Mouse (Mus musculus): ENCODE data around the gene Tars2. TPM values are rescaled to one million over a fixed set of nuclear protein-coding genes. Genes with fewer than 3 reads are reported as not detected.

Tars2 gene
- 42.7 TPM for polyA plus RNA-seq (2014; fragmentation: Illumina TruSeq; extraction: RNeasy Lipid Tissue Mini Kit (QIAGEN cat#74804); ENCODE audit: low read depth, low replicate concordance)

DNA sequence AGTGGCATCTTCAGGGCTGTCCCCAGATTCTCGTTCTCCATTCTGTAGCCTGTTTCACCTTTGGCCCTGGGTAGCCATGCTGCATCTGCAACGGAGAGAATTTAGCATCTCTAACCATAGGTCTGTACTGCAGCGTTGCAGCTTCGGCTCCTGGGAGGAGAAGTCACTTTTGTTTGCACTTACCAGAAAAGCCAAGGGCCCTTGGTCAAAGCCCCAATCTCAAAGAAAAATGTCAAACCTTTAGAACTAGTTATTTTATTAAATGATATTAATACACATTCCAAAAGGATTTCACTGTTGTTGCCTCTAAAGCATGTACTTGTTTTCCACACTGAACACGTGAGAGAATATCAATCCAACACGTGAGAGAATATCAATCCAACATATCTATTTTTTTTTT lies at the start of gene Tars2:
Gene Tars2, minus strand, starts transcription at position 101 of the 400 bp plus-strand sequence.

DNA sequence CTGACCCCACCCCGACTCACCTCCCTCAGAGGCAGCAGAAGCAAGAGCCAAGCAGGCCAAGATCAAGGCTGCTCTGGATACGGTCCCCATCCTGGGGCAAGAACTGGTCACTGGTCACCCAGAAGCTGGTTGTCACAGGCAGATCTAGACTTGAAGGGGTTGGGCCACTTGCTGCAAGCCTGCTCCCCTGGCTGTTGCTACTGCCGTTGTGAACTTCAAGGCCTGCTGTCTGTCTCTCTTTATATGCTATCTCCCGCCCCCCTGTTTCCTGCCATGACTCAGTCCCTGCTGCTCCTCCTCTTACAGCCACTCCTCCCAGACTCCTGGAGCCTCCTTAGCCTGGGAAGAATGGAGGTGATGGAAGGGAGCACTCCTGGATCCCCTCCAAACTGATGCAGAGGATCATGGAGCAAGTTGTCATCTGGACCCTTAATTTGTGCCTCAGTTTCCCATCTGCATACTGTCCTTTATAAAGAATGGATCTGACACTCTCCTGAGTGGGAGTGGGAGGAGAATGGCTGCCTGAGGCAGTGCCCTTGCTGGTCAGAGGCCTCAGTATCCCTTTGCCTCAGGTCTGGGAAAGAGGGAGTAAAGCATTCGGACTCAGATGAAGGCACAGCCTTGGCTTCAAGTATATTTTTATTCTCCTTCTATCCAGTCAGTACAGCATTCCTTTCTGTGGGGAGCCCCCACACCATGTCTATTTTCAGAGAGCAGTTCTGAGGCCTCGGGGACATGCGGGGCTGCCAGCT lies 20.5 kb downstream of the Tars2 start, which contains the start of gene Ecm1:
Gene Ecm1, minus strand, starts transcription at position 217 of the 752 bp plus-strand sequence.

Other genes starting within 250 kb of the Tars2 start
- 20.0 TPM for gene Ctss, start 233.4 kb downstream of the Tars2 start, polyA plus RNA-seq (2014; fragmentation: Illumina TruSeq; extraction: RNeasy Lipid Tissue Mini Kit (QIAGEN cat#74804); ENCODE audit: low read depth, low replicate concordance)
- gene Hormad1, start 200.5 kb downstream of the Tars2 start, polyA plus RNA-seq (2014; fragmentation: Illumina TruSeq; extraction: RNeasy Lipid Tissue Mini Kit (QIAGEN cat#74804); ENCODE audit: low read depth, low replicate concordance): not detected
- gene Golph3l, start 171.3 kb downstream of the Tars2 start, polyA plus RNA-seq (2014; fragmentation: Illumina TruSeq; extraction: RNeasy Lipid Tissue Mini Kit (QIAGEN cat#74804); ENCODE audit: low read depth, low replicate concordance): 17.8 TPM
- 82.3 TPM for gene Ensa, start 135.2 kb downstream of the Tars2 start, polyA plus RNA-seq (2014; fragmentation: Illumina TruSeq; extraction: RNeasy Lipid Tissue Mini Kit (QIAGEN cat#74804); ENCODE audit: low read depth, low replicate concordance)
- 125 TPM for gene Mcl1, start 101.4 kb downstream of the Tars2 start, polyA plus RNA-seq (2014; fragmentation: Illumina TruSeq; extraction: RNeasy Lipid Tissue Mini Kit (QIAGEN cat#74804); ENCODE audit: low read depth, low replicate concordance)
- 41.3 TPM for gene Adamtsl4, start 72.3 kb downstream of the Tars2 start, polyA plus RNA-seq (2014; fragmentation: Illumina TruSeq; extraction: RNeasy Lipid Tissue Mini Kit (QIAGEN cat#74804); ENCODE audit: low read depth, low replicate concordance)
- gene Ecm1, start 20.6 kb downstream of the Tars2 start, polyA plus RNA-seq (2014; fragmentation: Illumina TruSeq; extraction: RNeasy Lipid Tissue Mini Kit (QIAGEN cat#74804); ENCODE audit: low read depth, low replicate concordance): 54.6 TPM
- 17.4 TPM for gene Rprd2, start 58.7 kb upstream of the Tars2 start, polyA plus RNA-seq (2014; fragmentation: Illumina TruSeq; extraction: RNeasy Lipid Tissue Mini Kit (QIAGEN cat#74804); ENCODE audit: low read depth, low replicate concordance)
- 20.2 TPM for gene Prpf3, start 95.7 kb upstream of the Tars2 start, polyA plus RNA-seq (2014; fragmentation: Illumina TruSeq; extraction: RNeasy Lipid Tissue Mini Kit (QIAGEN cat#74804); ENCODE audit: low read depth, low replicate concordance)
- gene Mrps21, start 111.3 kb upstream of the Tars2 start, polyA plus RNA-seq (2014; fragmentation: Illumina TruSeq; extraction: RNeasy Lipid Tissue Mini Kit (QIAGEN cat#74804); ENCODE audit: low read depth, low replicate concordance): 443 TPM
- 3.8 TPM for gene Ciart, start 122.0 kb upstream of the Tars2 start, polyA plus RNA-seq (2014; fragmentation: Illumina TruSeq; extraction: RNeasy Lipid Tissue Mini Kit (QIAGEN cat#74804); ENCODE audit: low read depth, low replicate concordance)
- 17.9 TPM for gene BC028528, start 131.8 kb upstream of the Tars2 start, polyA plus RNA-seq (2014; fragmentation: Illumina TruSeq; extraction: RNeasy Lipid Tissue Mini Kit (QIAGEN cat#74804); ENCODE audit: low read depth, low replicate concordance)
- gene Aph1a, start 133.8 kb upstream of the Tars2 start, polyA plus RNA-seq (2014; fragmentation: Illumina TruSeq; extraction: RNeasy Lipid Tissue Mini Kit (QIAGEN cat#74804); ENCODE audit: low read depth, low replicate concordance): 82.4 TPM
- gene Car14, start 144.5 kb upstream of the Tars2 start, polyA plus RNA-seq (2014; fragmentation: Illumina TruSeq; extraction: RNeasy Lipid Tissue Mini Kit (QIAGEN cat#74804); ENCODE audit: low read depth, low replicate concordance): 199 TPM
- 68.1 TPM for gene Anp32e, start 169.0 kb upstream of the Tars2 start, polyA plus RNA-seq (2014; fragmentation: Illumina TruSeq; extraction: RNeasy Lipid Tissue Mini Kit (QIAGEN cat#74804); ENCODE audit: low read depth, low replicate concordance)
- 86.2 TPM for gene Plekho1, start 235.8 kb upstream of the Tars2 start, polyA plus RNA-seq (2014; fragmentation: Illumina TruSeq; extraction: RNeasy Lipid Tissue Mini Kit (QIAGEN cat#74804); ENCODE audit: low read depth, low replicate concordance)